Mouse (Mus musculus) adrenal gland (tissue): Measurements from ENCODE around the gene Clk4.

Source experiments
- intact Hi-C: fragments of 180-260 bp; cut with DNase I; formaldehyde crosslinking; loops from one replicate; pipeline ENCODE4 v1.15.1; 2025

Clk4 gene

GRCm38 (mm10) chr11:51303981-51304553 lies 42.5 kb downstream of the Clk4 start:
- intact Hi-C loops, result no loop called here

- intact Hi-C loops, result no loop called here
Observed at GRCm38 (mm10) chr11:51308306-51308705, 46.8 kb downstream of the Clk4 start.

- intact Hi-C loops, result no loop called here
Observed at GRCm38 (mm10) chr11:51311846-51312245, 50.3 kb downstream of the Clk4 start.

- intact Hi-C loops, result no loop called here
Observed at GRCm38 (mm10) chr11:51315991-51316810, 54.7 kb downstream of the Clk4 start.

- intact Hi-C loops, result loop anchor here (5.0 to 10.0 kb wide), 2 partner anchors 64 to 137 kb away; no protein-coding TSS in a partner anchor
Observed at GRCm38 (mm10) chr11:51320609-51321008, 59.1 kb downstream of the Clk4 start.

GRCm38 (mm10) chr11:51326908-51327307 lies 65.4 kb downstream of the Clk4 start:
- intact Hi-C loops, result loop anchor here (5.0 to 10.0 kb wide), 3 partner anchors 58 to 205 kb away; no protein-coding TSS in a partner anchor

GRCm38 (mm10) chr11:51328387-51328942 lies 66.9 kb downstream of the Clk4 start:
- intact Hi-C loops, result loop anchor here (5.0 to 10.0 kb wide), 3 partner anchors 56 to 204 kb away; no protein-coding TSS in a partner anchor

GRCm38 (mm10) chr11:51329837-51330714 lies 68.5 kb downstream of the Clk4 start:
- intact Hi-C loops, result loop anchor here (5.0 to 10.0 kb wide), 3 partner anchors 55 to 202 kb away; no protein-coding TSS in a partner anchor
